Mouse (Mus musculus) neural tube, embryonic 11.5 days (tissue): ENCODE measurements around the gene Sema5b. TPM values are rescaled to one million over a fixed set of nuclear protein-coding genes. Genes with fewer than 3 reads are reported as not detected.

Experiments used
- ATAC-seq: fragments of 200-750 bp; cut with Nextera tagmentation; 2 replicates; pipeline ENCODE4 v1.8.0; 2017; ENCODE audit warnings: moderate number of reproducible peaks, mild to moderate bottlenecking, moderate TSS enrichment, moderate library complexity; ENCODE audit not compliant: insufficient read depth, low FRiP score, low TSS enrichment
- DNase-seq: peaks from one replicate; pipeline ENCODE4 v3.0.0-alpha.2; 2015; ENCODE audit warnings: low spot score
- H3K27ac ChIP-seq: fragments of 300-500 bp; sonication (generic); 2 replicates; pipeline ENCODE4 v1.5.1; 2014; ENCODE audit warnings: low read depth, mild to moderate bottlenecking, low read length
- H3K27me3 ChIP-seq: fragments of 300-500 bp; sonication (generic); 2 replicates; pipeline ENCODE4 v1.6.1; 2014; ENCODE audit warnings: mild to moderate bottlenecking, low read length, mixed read lengths; ENCODE audit not compliant: control insufficient read depth, insufficient read depth
- H3K36me3 ChIP-seq: fragments of 300-500 bp; sonication (generic); 2 replicates; pipeline ENCODE4 v1.6.1; 2014; ENCODE audit warnings: mild to moderate bottlenecking, low read length, moderate library complexity, mixed read lengths; ENCODE audit not compliant: control insufficient read depth, insufficient read depth
- H3K4me1 ChIP-seq: fragments of 300-500 bp; sonication (generic); 2 replicates; pipeline ENCODE4 v1.6.1; 2014; ENCODE audit warnings: low read length, mixed read lengths; ENCODE audit not compliant: control insufficient read depth, insufficient read depth
- H3K4me2 ChIP-seq: fragments of 300-500 bp; sonication (generic); 2 replicates; pipeline ENCODE4 v1.6.1; 2014; ENCODE audit warnings: low read depth, mild to moderate bottlenecking, moderate library complexity
- H3K4me3 ChIP-seq: fragments of 300-500 bp; sonication (generic); 2 replicates; pipeline ENCODE4 v1.5.1; 2014; ENCODE audit warnings: low read depth, low read length
- H3K9ac ChIP-seq: fragments of 300-500 bp; sonication (generic); 2 replicates; pipeline ENCODE4 v1.6.1; 2014; ENCODE audit warnings: mild to moderate bottlenecking, low read length
- H3K9me3 ChIP-seq: fragments of 300-500 bp; sonication (generic); 2 replicates; pipeline ENCODE4 v1.6.1; 2016; ENCODE audit warnings: low read length; ENCODE audit not compliant: control insufficient read depth
- WGBS: fragments of 180-500 bp; shearing (Covaris S2); extraction: QIAGEN DNeasy Blood & Tissue Kit; methylation state at CpG from one replicate; pipeline ENCODE4 v1.1.7; 2014; 5-methylcytosine and 5-hydroxymethylcytosine counted together
- polyA plus RNA-seq: library from polyadenylated mRNA; unstranded; fragments of >200 nt; fragmentation: Nextera tagmentation; extraction: Ambion mirVana; gene quantifications from 2 replicates; pipeline ENCODE4 v1.2.1, GENCODE M21; 2014

Gene Sema5b
- polyA plus RNA-seq, 1 experiment from 2014 or later, result 28.1 TPM

DNA sequence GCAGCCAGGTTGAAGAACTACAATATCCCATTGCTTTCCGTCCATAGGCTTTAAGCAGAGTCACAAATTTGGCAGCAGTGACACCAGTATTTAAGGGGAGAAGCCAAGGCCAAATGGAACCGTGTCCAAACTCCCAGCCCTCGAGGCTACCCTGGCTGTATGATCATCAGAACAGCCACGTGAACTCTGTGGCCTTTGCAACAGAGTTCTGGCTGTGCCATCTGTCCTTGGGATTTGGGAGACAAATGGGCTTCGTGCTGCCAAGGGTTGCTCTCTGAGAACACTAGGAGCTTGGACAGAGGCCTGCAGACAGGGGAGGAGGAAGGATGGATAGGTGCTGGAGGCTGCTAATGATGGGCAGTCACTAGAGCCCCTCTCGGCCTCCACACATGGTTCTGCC lies 111.3 kb downstream of the Sema5b start:
- DNase-seq, result no peak
- no peaks in the 10 kb centered on the region for H3K4me1 ChIP-seq
- H3K27me3 ChIP-seq, result no peaks in the 10 kb centered on the region
- no peaks in the 10 kb centered on the region; the same call in 1 of the 2 replicates for H3K36me3 ChIP-seq
- ATAC-seq, result no peak
- no peak overlapping the region for H3K9ac ChIP-seq
- 46% methylated on average over 6 of the region's 6 CpGs for WGBS
- no peak overlapping the region for H3K4me3 ChIP-seq
- no peak overlapping the region for H3K4me2 ChIP-seq
- no peak overlapping the region for H3K27ac ChIP-seq
- no peaks in the 10 kb centered on the region for H3K9me3 ChIP-seq

DNA sequence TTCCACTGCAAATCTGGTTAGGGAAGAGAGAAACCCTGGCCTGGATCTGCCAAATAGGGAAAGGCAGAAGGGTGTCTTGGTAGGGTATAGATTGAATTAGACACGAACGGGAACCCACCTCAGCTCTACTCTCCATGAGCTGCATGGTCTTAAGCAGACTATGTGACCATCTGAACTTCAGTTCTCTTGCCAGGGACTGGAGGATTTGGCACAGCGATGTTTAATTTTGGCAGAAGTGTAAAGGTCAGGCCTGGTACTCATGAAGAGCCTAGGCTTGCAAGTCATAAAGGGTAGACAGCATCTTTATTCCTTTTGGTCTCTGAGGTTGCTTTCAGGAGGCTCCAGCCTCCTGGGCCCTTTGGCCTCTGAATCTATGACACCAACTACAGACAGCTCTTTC lies 111.8 kb downstream of the Sema5b start:
- Histone ChIP-seq H3K9me3 (no peaks in the 10 kb centered on the region), H3K27me3 (no peaks in the 10 kb centered on the region), H3K36me3 (no peaks in the 10 kb centered on the region; the same call in 1 of the 2 replicates), H3K4me2 (no peak overlapping the region), H3K27ac (no peak overlapping the region), H3K4me1 (no peaks in the 10 kb centered on the region), H3K4me3 (no peak overlapping the region), H3K9ac (no peak overlapping the region)
- DNase-seq (no peak), ATAC-seq (no peak)
- 93% methylated on average over 3 of the region's 3 CpGs for WGBS

DNA sequence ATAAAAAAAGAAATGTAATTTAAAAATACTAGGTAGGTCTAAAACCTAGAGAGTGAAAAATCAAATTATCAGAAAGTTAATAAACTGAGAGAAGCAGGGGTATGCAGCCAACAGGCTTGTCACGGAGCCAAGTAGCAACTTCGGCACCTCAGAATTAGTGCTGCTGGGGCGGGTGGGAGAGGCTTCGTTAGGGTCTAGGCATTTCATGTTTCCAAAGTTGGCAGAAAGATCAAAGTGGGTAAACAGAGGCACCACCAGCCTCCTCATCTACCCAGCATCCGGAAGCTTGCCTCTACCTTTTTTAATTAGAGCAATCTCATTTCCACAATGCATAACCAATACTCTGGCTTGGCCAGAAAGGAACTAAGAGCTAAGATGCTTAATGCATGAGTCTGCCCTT lies 113.0 kb downstream of the Sema5b start:
- WGBS, result 86% methylated on average over 5 of the region's 5 CpGs
- no peaks in the 10 kb centered on the region for H3K9me3 ChIP-seq
- ATAC-seq (no peak), DNase-seq (no peak)
- no peaks in the 10 kb centered on the region for H3K36me3 ChIP-seq
- H3K9ac ChIP-seq, result no peak overlapping the region
- H3K4me1 ChIP-seq, result no peaks in the 10 kb centered on the region
- no peak overlapping the region for H3K4me3 ChIP-seq
- H3K27ac ChIP-seq, result no peak overlapping the region
- H3K4me2 ChIP-seq, result no peak overlapping the region
- 0 out of 2 replicates have a peak, but pooled peaks cover 4% of the 10 kb centered on the region for H3K27me3 ChIP-seq

DNA sequence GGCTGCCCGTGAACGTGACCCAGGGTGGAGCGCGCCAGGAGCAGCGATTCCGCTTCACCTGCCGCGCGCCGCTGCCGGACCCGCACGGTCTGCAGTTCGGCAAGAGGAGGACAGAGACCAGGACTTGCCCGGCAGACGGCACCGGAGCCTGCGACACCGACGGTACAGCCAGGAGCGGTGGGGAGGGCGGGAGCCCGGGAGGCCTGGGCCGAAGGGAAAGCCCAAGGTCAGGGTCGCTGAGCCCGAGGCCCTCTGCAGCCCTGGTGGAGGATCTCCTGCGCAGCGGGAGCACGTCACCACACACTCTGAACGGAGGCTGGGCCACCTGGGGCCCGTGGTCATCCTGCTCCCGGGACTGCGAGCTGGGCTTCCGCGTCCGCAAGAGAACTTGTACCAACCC lies 119.3 kb downstream of the Sema5b start:
- no peak for ATAC-seq
- H3K4me1 ChIP-seq, result no peaks in the 10 kb centered on the region
- H3K4me2 ChIP-seq, result peak overlapping the region; percentile 33
- 15% methylated on average over 36 of the region's 36 CpGs for WGBS
- DNase-seq, result peak; percentile 24
- no peak overlapping the region for H3K27ac ChIP-seq
- no peaks in the 10 kb centered on the region for H3K9me3 ChIP-seq
- H3K4me3 ChIP-seq, result peak overlapping the region; percentile 10; the same call in 1 of the 2 replicates
- H3K9ac ChIP-seq, result no peak overlapping the region
- 0 out of 2 replicates have a peak, but pooled peaks cover 2% of the 10 kb centered on the region for H3K36me3 ChIP-seq
- H3K27me3 ChIP-seq, result peaks cover 17% of the 10 kb centered on the region

DNA sequence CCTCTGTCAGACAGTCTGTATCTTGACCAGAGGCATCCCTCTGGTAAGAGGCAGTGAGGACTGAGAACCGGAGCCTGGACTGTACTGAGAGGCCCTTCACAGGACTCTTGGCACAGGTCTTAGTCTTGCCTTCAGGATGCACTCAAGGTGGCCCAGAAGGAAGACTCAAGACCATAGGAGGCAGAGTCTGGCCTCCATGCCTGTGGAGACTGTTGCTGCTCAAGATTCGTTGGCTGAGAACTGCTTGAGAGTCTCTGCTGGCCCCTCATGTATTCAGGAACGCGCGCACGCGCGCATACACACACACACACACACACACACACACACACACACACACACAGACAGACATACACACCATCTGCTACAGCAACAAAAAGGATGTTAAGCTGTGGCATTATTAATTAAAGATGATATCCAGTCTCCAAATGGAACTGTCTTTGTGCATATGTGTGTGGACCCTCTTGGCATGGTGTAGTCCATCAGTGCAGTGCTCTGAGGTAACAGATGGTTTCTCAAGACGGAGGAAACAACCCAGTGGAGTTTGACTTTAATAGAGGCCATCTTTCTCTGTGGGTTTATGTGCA lies 123.0 kb downstream of the Sema5b start:
- Histone ChIP-seq H3K4me3 (no peak overlapping the region), H3K9me3 (no peaks in the 10 kb centered on the region), H3K4me2 (no peak overlapping the region), H3K27me3 (peaks cover 12% of the 10 kb centered on the region), H3K4me1 (no peaks in the 10 kb centered on the region), H3K9ac (no peak overlapping the region), H3K36me3 (0 out of 2 replicates have a peak, but pooled peaks cover 2% of the 10 kb centered on the region), H3K27ac (no peak overlapping the region)
- 88% methylated on average over 5 of the region's 9 CpGs for WGBS
- no peak for ATAC-seq
- DNase-seq, result no peak

DNA sequence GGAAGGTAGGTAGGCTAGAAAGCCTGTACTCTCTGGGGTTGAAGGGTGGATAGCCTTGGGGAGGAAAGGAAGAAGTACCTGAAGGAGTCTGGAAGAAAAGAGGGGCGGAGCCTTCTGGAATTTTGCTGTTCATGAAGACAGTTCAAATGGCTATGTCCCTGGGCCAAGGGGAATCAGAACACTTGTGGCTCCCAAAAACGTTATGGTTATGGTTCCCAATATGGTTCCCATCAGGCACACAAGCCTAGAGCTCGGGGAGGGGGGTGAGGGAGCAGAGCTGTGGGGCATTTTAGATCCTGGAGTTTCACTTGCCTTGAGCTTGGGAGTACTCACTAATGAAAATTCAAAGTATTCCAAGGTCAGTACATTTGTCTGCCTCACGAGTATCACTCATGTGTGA lies 123.9 kb downstream of the Sema5b start:
- H3K4me2 ChIP-seq, result no peak overlapping the region
- WGBS, result 90% methylated on average over 4 of the region's 4 CpGs
- no peak for DNase-seq
- no peak for ATAC-seq
- H3K9ac ChIP-seq, result no peak overlapping the region
- H3K27me3 ChIP-seq, result peaks cover 8% of the 10 kb centered on the region
- no peak overlapping the region for H3K4me3 ChIP-seq
- no peaks in the 10 kb centered on the region for H3K4me1 ChIP-seq
- 0 out of 2 replicates have a peak, but pooled peaks cover 2% of the 10 kb centered on the region for H3K36me3 ChIP-seq
- no peak overlapping the region for H3K27ac ChIP-seq
- no peaks in the 10 kb centered on the region for H3K9me3 ChIP-seq

DNA sequence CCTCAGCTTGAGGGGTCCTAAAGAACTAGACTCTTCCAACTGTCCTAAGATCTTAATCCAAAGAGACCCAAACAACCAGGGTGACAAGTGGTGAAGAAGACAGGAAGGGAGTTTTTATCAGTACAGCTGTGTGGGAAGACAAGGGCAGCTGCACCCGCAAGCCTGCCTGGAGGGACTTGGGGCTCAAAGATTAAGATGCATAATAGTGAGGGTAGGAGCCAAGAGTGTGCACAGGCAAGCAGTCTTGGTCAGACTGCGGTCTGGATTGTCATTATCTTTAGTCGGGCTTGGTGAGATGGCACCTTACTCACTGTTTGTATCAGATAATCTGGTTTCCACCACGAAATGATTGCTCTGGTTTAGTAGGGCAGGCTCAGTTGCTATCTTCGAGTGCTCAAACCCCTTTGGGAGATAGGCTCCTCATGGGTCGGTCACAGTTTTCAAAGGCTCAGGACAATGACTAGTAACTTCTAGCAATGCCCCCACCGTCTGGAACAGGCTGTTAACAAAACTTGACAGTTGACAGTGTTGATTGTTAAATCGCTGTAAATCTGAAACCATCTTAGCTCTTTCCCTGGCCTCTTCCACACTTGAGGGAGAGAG lies 136.7 kb downstream of the Sema5b start:
- no peak for DNase-seq
- H3K9me3 ChIP-seq, result no peaks in the 10 kb centered on the region
- WGBS, result 82% methylated on average over 8 of the region's 8 CpGs

DNA sequence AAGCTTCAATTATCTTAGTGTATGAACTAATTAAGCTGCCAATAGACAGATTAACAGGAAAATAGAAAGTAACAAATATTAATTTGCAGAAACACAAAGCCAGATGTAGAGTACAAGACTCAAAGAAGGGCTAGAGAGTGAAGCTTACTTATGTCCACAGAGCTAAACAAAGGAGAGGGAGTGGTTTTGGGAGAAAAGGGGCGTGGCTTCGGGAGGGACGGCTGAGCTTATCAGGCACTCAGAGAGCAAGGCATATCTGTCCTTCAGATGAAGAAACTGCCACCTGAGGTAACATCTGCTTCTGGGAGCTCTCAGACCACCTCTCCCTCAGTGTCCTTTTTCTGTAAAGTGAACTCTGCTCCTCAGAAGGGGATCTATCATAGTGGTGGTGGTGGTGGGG lies 137.5 kb downstream of the Sema5b start:
- Histone ChIP-seq H3K4me3 (no peak overlapping the region), H3K27me3 (no peaks in the 10 kb centered on the region), H3K9ac (no peak overlapping the region), H3K4me2 (no peak overlapping the region), H3K36me3 (no peaks in the 10 kb centered on the region), H3K27ac (no peak overlapping the region), H3K4me1 (peaks cover 5% of the 10 kb centered on the region), H3K9me3 (no peaks in the 10 kb centered on the region)
- no peak for DNase-seq
- WGBS, result 41% methylated on average over 3 of the region's 3 CpGs
- ATAC-seq, result no peak

More for the DNA sequence above, 136.7 kb downstream of the Sema5b start:
- Histone ChIP-seq H3K27ac (no peak overlapping the region), H3K27me3 (no peaks in the 10 kb centered on the region), H3K4me1 (peaks cover 5% of the 10 kb centered on the region), H3K4me3 (no peak overlapping the region), H3K4me2 (no peak overlapping the region), H3K36me3 (no peaks in the 10 kb centered on the region), H3K9ac (no peak overlapping the region)
- no peak for ATAC-seq
